Mouse (Mus musculus) heart, postnatal 25 days (tissue): Measurements from ENCODE around the gene Nhs. TPM values are rescaled to one million over a fixed set of nuclear protein-coding genes. Genes with fewer than 3 reads are reported as not detected.
"Not testable (repeated sequence)": the region's sequence is repeated elsewhere in the genome, so short reads cannot be mapped to it uniquely, and the experiment has no call there.

ENCODE experiments used
- DNase-seq: peaks from one replicate; pipeline ENCODE4 v3.0.0; 2022; ENCODE audit warnings: low spot score
- intact Hi-C: fragments of 180-260 bp; cut with DNase I; formaldehyde crosslinking; loops from one replicate; pipeline ENCODE4 v1.15.1; 2025
- total RNA-seq, 2 experiments: library from RNA; stranded (reverse); gene quantifications; 2 replicates each; pipeline ENCODE4 v1.2.3; 2021

Gene Nhs
- total RNA-seq, 2 experiments from 2014 or later, result 0.36 to 0.49 TPM

DNA sequence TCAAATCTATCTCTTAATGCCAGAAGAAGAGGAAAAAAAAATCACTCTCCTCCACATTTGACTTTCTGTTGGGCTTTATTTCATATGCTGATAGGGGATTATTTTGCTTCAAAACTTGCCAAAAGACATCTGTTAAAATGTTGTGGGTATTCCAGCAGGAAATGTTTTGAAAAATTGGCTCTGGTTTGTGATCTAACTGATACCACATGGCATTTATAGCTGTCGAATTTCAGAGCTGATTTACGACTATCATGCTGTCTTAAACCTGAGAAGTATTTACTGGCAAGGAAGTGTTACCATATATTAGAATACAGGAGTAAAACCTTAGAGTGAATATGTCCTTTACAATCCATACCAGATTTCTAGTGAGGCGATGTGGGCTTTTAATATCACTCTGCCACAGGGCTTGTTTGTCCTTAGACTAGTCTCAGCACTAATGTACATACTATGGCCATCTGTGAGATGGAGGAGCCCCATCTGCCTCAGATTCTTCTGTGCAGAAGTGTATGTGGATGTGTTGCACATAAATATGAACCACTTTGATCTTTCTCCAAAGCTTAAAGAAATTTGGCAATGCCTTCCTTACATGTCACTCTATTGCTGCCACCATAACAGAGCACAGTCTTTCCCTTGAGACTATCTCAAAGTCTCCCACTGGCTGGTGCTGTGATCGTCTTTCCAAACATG is 305.8 kb downstream of the Nhs start:
- intact Hi-C loops, result no loop called here
- no peak for DNase-seq

DNA sequence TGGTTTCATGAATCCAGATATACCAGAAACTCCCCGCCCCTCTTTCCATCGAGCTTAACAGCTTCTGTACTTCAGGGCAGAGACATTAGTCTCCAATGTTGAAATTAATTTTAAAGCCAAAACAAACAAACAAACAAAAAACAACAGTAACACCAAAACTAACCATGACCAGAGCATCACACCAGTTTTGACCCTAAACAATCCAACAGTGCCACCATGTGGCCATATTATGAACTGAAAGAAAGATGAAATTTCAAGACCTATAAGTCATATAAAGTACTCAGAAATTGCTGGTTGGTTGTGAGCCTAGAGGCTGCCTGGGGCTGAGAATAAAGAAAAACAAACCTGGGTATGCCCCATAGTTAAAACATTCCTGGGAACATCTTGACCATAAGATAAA is 333.3 kb downstream of the Nhs start:
- intact Hi-C loops, result loop anchor here (2.0 kb wide), 1 partner anchor 427 kb away; no protein-coding TSS in a partner anchor

DNA sequence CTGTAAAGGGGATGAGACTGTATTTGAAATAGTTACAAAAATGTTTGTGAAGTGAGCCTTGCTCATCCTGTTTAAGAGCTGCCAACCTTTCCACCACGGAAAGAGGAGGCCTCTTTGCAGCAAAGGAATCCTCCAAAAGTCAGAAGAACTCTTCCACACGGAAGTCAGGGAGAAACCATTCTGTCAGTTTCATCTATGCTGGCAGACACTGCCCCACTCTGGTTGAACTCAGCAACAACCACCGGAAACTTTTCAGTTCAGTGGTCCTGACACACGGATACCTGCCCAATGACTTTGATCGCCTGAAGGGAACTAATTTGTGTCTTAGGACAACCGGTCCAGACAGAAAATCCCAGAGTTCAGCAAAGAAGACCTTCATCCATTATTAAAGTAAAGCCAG is 369.3 kb downstream of the Nhs start:
- no peak for DNase-seq
- intact Hi-C loops, result loop anchor here (1.0 kb wide), 1 partner anchor 391 kb away; no protein-coding TSS in a partner anchor

More for the DNA sequence above, 333.3 kb downstream of the Nhs start:
- DNase-seq, result not testable (repeated sequence)
